Mouse (Mus musculus) urinary bladder, postnatal 36 days (tissue): ENCODE data around the gene Pxt1.
"Not testable (repeated sequence)": the region's sequence is repeated elsewhere in the genome, so short reads cannot be mapped to it uniquely, and the experiment has no call there.

Experiments used
- DNase-seq, 2 experiments: peaks; one replicate each; pipeline ENCODE4 v3.0.0; 2022; ENCODE audit warnings: low spot score in 2 of 2, mixed read lengths in 1 of 2

The Pxt1 gene

DNA sequence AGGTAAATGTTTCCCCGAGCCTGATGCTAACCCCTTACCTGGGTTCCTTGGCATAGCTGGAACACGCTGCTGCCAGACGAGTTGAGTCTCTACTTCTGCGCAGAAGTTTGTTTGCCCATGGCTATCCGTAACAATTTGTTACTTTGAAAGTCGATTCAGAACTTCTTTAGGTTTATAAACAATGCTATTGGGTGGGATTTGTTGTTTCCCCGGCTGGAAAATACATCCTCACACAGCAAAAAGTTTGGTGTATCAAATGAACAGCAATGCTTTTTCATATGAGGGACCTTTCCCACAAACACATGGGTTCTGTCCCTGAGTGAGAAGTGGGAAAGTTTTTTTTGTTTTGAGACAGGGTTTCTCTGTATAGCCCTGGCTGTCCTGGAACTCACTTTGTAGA is at the start of gene Pxt1:
Gene Pxt1, minus strand, starts transcription at position 101 of the 400 bp plus-strand sequence.
- no peak for DNase-seq

DNA sequence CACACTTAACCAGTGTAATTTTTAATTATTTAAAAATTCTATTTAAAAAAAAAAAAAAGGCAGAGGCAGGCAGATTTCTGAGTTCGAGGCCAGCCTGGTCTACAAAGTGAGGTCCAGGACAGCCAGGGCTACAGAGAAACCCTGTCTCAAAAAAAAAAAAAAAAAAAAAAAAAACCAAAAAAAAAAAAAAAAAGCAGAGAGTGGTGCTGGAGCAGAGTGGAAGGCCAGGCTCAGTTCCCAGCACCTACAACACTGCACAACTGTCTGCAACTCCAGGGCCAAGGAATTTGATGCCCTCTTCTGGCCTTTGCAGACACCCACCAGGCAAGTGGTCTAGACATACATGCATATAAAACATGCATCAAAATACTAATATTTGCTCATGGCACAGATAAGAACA is 49.4 kb upstream of the Pxt1 start:
- DNase-seq = not testable (repeated sequence)

DNA sequence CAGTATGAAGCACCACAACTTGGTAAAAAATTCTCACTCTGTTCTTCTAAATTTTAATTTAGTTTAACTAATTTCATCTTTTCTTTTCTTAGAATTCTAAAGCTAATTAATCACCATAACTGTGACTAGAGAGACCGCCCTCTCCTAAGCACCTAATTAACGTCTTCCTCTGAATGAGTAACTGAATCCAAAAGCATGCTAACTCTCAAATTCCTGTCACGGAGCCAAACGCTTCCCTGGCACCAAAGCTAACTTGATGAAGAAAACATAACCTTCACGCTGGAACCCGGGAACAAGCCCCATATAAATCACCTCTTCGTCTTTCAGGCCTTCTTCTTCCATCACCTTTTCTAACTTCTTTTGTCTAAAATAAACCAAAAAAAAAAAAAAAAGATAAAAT is 48.5 kb upstream of the Pxt1 start:
- no peak for DNase-seq

GRCm38 (mm10) chr17:28991286-28991685 is 47.6 kb upstream of the Pxt1 start:
- DNase-seq = no peak

DNA sequence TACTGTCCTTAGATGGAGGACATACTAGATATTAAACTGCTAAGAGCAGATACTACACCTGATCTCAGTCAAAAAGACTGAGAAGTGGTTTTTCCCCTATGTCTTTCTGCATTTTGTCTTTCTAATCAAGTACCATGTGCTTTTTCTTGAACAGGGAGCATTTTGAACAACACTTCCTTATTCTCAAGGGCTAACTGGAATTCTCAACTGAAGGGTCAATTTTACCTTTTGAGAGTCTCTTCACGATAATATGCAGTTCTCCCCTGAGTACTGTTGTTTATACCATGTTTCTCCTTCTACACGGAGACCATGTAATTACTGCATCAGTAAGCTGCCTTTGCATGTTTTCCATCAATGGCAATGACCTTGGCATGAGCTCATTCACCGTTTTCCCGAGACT is 46.4 kb upstream of the Pxt1 start:
- DNase-seq = no peak

DNA sequence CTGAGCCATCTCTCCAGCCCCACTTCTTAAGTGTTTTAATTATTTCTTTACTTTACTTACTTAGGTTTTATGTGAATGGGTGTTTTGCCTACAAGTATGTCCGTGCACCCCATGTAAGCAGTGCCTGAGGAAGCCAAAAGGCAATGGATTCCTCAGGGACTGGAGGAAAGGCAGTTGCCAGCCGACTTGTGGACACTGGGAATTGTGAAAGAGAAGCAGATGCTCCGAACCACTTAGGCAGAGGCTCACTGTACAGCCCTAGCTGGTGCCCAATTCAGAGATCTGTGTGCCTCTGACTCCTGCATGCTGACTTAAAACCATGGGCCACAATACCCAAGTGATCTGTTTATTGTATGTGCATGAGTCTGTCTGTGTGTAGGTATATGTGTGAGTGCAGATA is 45.4 kb upstream of the Pxt1 start:
- peak in 1 of 2 experiments; percentile 17 for DNase-seq

DNA sequence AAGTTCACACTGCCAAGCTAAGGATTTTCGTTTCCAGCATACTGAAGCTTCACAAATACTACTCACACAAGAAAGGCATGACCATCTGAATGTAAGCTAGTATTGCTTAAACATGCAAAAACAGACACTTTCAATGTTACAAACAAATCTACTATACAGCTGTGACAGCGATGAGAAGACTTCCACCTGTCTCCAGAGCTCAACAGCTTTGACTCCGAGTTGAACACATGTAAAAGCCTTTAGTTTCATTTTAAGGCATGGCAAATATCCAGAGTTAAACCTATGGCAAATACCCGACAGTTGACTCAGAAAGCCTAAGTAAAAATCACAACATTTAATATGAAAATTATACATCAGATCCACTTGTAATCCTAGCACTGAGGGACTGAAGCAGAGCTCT is 44.7 kb upstream of the Pxt1 start:
- DNase-seq = no peak

- peak in 1 of 2 experiments; percentile 17 for DNase-seq
Observed at GRCm38 (mm10) chr17:28987713-28988112, 44.1 kb upstream of the Pxt1 start.

- DNase-seq = no peak
Observed at GRCm38 (mm10) chr17:28986833-28987232, 43.2 kb upstream of the Pxt1 start.

GRCm38 (mm10) chr17:28984724-28985420 is 41.2 kb upstream of the Pxt1 start:
- no peak for DNase-seq

- DNase-seq = no peak
Observed at GRCm38 (mm10) chr17:28982591-28982990, 39.0 kb upstream of the Pxt1 start.

GRCm38 (mm10) chr17:28981081-28981480 is 37.4 kb upstream of the Pxt1 start:
- no peak for DNase-seq

GRCm38 (mm10) chr17:28979091-28979490 is 35.5 kb upstream of the Pxt1 start:
- DNase-seq = no peak

DNA sequence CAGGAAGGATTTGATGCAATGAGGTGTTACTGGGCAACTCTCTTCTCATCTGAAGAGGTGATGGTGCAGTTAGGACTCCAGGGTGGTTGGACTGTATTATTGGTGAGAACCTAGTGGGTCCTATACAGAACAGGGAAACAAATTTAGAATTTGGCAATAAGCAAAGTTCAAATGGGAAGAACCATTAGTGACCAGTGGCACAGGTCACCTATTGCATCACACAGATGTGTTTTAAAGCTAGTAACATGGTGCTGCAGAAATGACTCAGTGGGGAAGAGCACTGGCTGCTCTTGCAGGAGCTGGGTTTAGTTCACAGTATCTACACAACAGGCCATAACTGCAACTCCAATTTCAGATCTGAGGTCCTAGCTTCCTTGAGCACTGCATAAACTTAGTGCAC is 26.5 kb upstream of the Pxt1 start:
- DNase-seq = no peak

DNA sequence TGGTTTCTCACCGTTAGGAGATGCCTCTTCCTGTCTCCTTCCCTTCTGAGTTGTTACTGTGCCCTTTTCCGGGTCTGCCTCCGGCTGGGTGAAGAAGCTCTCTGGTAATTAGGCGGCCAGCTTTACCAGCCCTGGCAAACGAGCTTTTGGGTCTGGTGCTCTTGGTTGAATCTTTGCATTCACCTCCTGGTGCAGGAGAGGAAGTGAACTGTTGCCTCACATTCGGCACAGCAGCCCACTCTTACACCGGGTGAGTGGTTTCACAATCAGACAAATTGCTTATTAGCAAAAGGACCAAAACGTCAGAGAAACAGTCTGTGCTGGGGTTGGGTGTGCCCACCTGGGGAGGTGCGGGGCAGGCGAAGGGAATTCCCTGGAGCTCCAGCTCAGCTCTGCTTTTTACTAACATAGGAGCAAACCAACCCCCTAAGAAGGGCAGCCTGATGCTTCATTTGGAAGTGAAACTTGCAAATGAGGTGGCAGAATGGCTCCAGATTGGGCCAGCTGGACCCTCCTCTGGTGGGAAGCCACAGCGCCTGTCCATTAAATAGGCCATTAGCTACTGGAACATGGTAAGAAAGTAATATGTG is 23.5 kb upstream of the Pxt1 start:
- DNase-seq = no peak

GRCm38 (mm10) chr17:28961596-28961995 is 18.0 kb upstream of the Pxt1 start:
- DNase-seq = no peak

DNA sequence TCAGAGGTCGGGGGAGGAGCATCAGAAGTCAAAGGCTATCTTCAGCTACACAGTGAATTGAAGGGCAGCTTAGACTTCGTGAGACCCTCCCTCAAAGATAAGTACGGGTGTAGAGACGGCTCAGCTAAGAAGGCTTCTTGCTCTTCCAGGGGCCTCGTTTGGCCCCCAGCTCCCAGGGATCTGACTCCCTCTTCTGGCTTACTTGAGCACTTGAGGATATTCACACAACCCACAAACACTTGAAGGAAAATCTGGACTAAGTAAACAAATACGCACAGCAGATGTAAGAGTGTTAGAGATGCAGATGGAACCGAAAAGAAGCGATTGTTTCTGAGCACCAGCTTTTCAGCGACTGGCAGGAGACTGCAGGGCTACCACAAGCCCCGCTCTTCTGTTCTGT is 17.0 kb upstream of the Pxt1 start:
- DNase-seq = no peak

DNA sequence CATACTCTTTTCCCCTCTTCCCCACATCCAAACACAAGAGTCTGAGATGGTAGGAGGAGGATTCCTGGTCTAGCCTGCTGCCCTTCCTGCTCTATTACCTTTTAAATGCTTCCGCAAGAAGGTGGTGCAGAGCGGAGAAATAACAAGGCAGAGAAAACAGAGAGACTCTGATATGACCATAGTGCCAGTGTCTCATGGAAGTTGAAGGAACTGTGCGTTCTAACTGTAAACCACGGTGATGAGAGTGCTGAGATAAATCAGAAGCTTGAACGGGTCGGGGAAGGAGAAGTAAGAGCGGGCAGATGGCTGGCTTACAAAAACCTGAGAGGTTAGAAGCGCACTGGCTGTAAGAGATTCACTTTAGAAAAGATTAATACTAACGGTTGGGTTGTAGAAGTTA is 10.8 kb upstream of the Pxt1 start:
- DNase-seq = no peak

- DNase-seq = no peak
Observed at GRCm38 (mm10) chr17:28953251-28953650, 9.6 kb upstream of the Pxt1 start.

DNA sequence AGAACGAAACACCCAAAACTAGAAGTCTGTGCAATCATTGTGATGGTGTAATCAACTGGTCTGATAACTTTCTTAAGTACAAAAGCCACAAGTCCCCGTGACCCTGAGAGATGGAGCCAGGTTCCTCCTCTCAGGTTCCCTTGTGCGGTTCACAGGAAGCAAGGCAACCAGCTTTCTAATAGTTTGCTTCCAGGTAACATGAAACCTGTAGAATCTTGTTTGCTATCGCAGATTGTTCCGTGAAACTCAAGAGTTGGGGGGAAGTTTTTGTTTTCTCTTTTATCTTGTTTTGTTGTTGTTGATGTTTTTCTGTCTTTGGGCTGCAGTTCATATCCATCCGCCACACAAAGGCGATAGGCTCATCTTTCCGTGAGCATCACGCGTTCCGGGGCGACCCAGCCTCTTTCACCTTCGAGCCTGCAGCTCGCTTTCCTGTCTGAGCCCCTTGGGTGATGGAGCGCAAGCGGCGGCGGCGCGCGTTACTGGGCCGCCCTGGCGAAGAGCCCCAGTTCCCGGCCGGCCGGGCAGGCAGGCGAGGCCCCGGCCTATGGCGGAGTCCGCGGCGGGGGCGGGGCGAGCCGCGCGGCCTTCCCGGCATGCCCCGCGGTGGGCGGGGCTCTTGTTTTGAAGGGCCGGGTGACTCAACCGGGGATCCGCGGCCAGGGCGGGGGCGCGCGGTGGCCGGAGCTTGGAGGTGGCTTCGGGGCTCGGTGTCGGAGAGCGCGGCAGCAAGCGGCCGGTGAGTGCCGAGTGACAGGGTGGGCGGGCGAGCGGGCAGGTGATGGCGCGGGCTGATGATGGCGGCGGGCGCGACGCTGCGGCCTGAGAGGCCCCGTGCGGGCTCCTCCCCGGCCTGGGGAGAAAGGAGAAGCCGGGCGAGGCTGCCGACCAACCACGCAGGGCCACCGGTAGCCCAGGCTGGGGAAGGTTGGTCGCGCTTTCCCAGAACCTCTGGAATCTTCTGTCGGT is 8.5 kb upstream of the Pxt1 start, which contains the start of gene Kctd20:
Gene Kctd20, plus strand, starts transcription at position 120 of the 969 bp plus-strand sequence.
- peak; percentile 90 to 91 for DNase-seq

DNA sequence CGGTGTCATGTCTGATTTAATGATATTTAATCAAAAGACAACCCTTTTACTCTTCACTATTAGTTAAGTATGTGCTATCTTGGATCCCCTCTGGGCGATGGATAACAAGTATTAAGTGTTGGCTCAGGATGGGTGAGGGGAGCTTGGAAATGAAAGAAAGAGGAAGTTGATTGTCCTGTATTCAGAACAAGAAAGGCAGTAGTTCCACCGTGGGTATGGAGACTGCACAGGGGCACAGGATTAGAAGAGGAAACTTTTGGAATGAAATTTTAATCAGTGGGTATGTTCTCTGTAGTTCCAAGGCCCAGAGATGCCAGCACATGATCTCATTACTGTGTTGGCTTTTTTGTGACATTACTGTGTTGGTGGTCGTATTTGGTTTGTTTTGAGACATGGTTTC is 7.1 kb upstream of the Pxt1 start:
- DNase-seq = no peak

- no peak for DNase-seq
Observed at GRCm38 (mm10) chr17:28948661-28949060, 5.0 kb upstream of the Pxt1 start.
